Mouse (Mus musculus): ENCODE data around the gene Atp1a1.

The Atp1a1 gene

GRCm38 (mm10) chr3:101595866-101596630, 8.4 kb downstream of the Atp1a1 start:
- in situ Hi-C loops (cut with MboI, MseI): loop anchor here (10.0 kb wide), 1 partner anchor 1399 kb away; the partner anchor contains the start of gene Sike1

- in situ Hi-C loops (cut with MboI, MseI): loop anchor here (10.0 kb wide), 1 partner anchor 1400 kb away; the partner anchor contains the start of gene Sike1
These were observed 9.5 kb downstream of the Atp1a1 start for GRCm38 (mm10) chr3:101594982-101595381.

DNA sequence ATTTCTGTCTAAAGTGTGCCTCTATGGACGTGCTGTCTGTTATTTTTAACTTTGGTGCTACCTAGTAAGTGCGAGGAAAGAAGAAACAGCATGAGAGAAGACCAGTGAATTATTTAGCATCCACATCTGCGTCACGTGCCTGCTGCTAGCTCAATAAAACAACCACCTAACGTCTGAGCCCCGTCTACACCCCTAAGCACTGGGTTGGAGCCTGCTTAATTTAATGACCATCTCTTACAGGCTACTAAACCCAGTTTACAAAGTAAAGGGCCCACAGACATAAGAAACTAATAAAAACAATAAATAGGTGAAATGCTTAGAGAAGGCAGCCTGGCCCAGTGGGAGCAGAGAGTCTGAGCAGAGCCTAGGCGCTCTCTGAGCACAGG, 11.2 kb downstream of the Atp1a1 start:
- in situ Hi-C loops (cut with MboI, MseI): loop anchor here (10.0 kb wide), 1 partner anchor 1402 kb away; the partner anchor contains the start of gene Sike1

- in situ Hi-C loops (cut with MboI, MseI): loop anchor here (10.0 kb wide), 1 partner anchor 1402 kb away; the partner anchor contains the start of gene Sike1
These were observed 11.9 kb downstream of the Atp1a1 start for GRCm38 (mm10) chr3:101592281-101593265.

DNA sequence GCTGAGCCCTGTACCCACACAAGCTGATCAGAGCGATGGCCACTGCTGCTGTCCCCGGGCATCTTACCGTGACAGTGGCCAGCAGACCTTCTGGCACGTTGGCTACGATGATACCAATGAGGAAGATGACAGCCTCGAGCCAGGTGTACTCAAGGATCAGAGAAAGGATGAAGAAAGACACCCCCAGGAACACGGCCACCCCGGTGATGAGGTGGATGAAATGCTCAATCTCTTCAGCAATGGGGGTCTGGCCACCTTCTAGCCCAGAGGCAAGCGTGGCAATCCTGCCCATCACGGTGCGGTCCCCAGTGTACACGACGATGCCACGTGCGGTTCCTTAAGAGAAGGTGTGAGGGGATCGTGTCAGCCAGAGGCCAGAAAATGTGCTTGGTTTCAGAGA, 14.1 kb downstream of the Atp1a1 start:
- in situ Hi-C loops (cut with MboI, MseI): loop anchor here (10.0 kb wide), 1 partner anchor 1404 kb away; the partner anchor contains the start of gene Sike1

GRCm38 (mm10) chr3:101588299-101588698, 16.2 kb downstream of the Atp1a1 start:
- in situ Hi-C loops (cut with MboI, MseI): loop anchor here (10.0 kb wide), 1 partner anchor 93 kb away; no protein-coding TSS in a partner anchor

GRCm38 (mm10) chr3:101586794-101587193, 17.7 kb downstream of the Atp1a1 start:
- in situ Hi-C loops (cut with MboI, MseI): loop anchor here (10.0 kb wide), 1 partner anchor 92 kb away; no protein-coding TSS in a partner anchor

DNA sequence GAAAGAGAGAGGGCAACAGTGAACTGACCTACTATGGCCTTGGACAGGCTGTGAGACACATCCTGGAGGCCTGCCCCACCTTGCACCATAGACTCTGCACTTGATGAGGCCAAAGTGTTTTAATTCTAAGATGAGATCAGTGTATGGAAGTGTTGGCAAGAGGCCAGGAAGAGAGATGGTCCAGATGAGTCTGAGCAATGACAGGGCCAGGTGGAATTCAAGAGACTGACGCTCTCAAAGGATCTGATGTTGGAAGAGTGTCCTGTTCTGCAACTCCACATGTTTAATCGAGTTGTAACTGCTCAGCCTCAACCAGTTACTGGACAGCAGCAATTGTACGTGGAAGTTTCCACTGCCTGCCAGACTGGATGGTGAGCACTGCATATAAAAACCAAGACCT, 26.4 kb downstream of the Atp1a1 start:
- in situ Hi-C loops (cut with MboI, MseI): no loop called here

GRCm38 (mm10) chr3:101577361-101577760, 27.1 kb downstream of the Atp1a1 start:
- in situ Hi-C loops (cut with MboI, MseI): no loop called here

DNA sequence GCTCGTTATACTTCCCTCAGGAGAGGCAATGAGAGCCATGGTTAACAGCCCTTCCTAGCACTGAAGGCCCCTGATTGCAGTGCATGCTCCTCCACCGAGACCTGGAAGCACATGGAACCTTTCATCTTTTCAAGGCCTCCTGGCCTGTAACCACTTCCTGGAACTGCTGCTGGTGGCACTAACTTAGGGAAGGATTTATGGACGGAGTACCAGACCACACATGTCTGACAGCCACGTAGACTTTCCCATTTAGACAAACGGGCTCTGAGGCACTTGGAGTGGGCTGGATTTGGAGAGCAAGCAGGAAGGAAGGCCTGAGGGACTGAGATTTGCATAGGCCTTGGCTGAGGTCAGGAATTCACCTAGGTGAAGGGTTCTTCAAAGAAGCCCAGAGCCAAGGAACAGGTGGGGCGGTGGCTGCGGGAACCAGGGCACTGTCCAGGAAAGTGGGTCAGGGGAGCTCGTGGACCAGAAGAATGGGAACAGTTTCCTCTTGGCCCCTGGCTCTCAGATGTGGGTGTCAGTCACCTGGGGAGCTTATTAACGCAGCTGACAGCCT, 28.9 kb downstream of the Atp1a1 start:
- in situ Hi-C loops (cut with MboI, MseI): no loop called here

- in situ Hi-C loops (cut with MboI, MseI): no loop called here
These were observed 29.9 kb downstream of the Atp1a1 start for GRCm38 (mm10) chr3:101574463-101575193.

DNA sequence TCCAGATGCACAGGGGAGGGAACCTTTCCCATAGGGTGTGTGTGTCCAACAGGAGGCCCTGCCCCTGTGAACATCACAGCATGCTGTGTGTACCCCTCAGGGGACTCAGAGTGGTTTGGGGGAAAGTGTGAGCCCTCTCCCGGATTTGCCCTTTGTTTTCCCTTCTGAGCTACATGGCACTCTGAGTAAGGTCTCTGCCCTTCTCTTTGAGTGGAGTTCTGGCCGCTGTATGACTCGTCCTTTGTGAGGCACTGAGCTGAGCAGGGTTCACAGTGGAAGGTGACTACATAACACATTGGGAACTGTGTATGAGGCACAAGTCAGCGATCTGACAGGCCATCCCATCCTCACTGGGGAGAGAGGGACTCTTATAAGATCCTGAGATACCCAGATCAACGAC, 31.5 kb downstream of the Atp1a1 start:
- in situ Hi-C loops (cut with MboI, MseI): no loop called here

- in situ Hi-C loops (cut with MboI, MseI): no loop called here
These were observed 32.3 kb downstream of the Atp1a1 start for GRCm38 (mm10) chr3:101572174-101572626.

- in situ Hi-C loops (cut with MboI, MseI): no loop called here
These were observed 32.9 kb downstream of the Atp1a1 start for GRCm38 (mm10) chr3:101571515-101572130.

GRCm38 (mm10) chr3:101570747-101571514, 33.6 kb downstream of the Atp1a1 start:
- in situ Hi-C loops (cut with MboI, MseI): no loop called here

DNA sequence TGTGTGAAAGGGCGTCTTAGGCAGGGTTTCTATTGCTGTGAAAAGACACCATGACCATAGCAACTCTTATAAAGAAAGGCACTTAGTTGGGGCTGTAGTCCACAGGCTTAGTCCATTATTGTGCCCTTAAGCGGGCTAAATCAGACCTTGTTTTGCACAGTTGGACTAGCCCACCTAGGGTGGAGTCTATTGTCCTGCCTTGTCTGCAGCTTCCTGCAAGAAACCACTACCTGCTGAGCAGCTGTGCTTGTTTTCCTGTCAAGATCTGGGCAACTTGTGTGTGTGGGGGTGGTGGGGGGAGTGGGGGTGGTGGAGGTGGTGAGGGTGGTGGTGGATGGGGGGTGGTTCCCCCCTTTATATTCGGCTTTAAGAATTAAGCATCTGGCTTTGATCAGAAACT, 34.2 kb downstream of the Atp1a1 start:
- in situ Hi-C loops (cut with MboI, MseI): no loop called here

DNA sequence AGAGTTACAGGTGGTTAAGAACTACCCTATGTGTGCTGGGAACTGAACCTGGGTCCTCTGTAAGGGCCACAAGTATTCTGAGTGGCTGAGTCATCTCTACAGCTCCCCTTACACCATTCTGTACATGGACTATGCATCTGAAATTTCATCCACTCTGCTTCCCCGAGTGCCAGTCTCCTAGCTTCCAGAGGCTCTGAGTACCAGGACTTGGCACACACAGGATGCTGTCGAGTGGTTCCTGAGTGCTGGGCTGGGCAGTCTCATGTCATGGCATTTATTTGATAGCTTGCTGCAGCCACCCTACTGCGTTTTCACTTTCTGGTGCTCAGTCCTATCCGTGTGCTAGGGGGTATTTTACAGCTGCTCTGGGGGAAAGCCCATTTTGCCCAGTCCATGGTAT, 35.9 kb downstream of the Atp1a1 start:
- in situ Hi-C loops (cut with MboI, MseI): no loop called here

- in situ Hi-C loops (cut with MboI, MseI): no loop called here
These were observed 40.5 kb downstream of the Atp1a1 start for GRCm38 (mm10) chr3:101564011-101564410.

GRCm38 (mm10) chr3:101562510-101563209, 41.8 kb downstream of the Atp1a1 start:
- in situ Hi-C loops (cut with MboI, MseI): no loop called here
